Mouse (Mus musculus) B cell, adult 62 days (primary cell): ENCODE measurements around the gene Gm6121. TPM values are rescaled to one million over a fixed set of nuclear protein-coding genes. Genes with fewer than 3 reads are reported as not detected.

Experiments
- total RNA-seq: library from RNA; stranded (reverse); gene quantifications from 4 replicates; pipeline ENCODE4 v1.2.4, GENCODE M21; 2023

Gene Gm6121
- total RNA-seq = not detected in 4 replicates

DNA sequence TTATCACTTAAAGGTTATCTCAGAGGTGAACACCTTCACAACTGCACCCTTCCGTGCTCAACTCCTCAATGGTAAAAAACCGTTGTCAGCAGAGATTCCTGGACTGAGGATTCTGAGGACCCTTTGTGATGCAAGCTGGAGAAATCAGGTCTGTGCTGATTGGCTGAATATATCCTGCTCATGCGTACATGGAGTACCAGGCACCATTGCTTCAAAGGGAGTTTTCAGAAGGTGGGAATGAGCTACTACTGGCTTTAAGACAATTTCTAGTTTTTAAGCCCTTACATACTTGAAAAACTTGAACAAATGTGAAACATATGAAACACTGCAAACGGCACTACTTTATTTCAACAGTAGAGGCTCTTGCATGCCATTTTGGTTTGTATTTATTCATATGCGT, at the start of gene Gm6121:
Gene Gm6121 (minus strand): TSS at position 101 of the 400 bp plus-strand sequence.

Other genes with a start within 250 kb of the Gm6121 start
- not detected in 4 replicates for gene Gm14525, start 233.1 kb downstream of the Gm6121 start, total RNA-seq